Mouse (Mus musculus): ENCODE data around the gene Rad23a. TPM values are rescaled to one million over a fixed set of nuclear protein-coding genes. Genes with fewer than 3 reads are reported as not detected.

The Rad23a gene
- polyA plus RNA-seq, 1 experiment from 2014 or later, result 77.9 TPM

DNA sequence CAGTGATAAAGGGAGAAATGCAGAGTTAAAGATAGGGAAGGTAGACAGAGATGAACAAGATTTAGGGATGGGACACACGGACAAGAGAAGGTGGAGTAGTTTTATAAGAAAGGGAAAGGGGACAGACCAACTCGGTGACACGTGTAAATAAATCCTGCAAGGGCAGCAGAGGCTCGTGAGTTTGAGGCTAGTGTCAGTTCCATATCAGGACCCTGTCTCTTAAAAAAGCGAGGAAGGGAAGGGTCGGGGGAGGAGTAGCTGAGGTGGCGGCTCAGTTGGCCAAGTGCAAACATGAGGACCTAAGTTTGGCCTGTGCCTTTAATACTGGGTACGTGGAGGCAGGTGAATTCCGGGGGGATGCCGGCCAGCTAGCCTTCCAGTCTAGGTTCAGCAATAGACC, 29.2 kb downstream of the Rad23a start:
- WGBS, result 23% methylated on average over 10 of the region's 10 CpGs
- ATAC-seq, result no peak
- no peaks in the 10 kb centered on the region for H3K27me3 ChIP-seq (replicated peaks; ENCODE audit: insufficient read depth, low read length)
- H3K36me3 ChIP-seq (ENCODE audit: insufficient read depth, low read length), result no peaks in the 10 kb centered on the region
- H3K9ac ChIP-seq (replicated peaks; ENCODE audit: low read depth), result no peak overlapping the region
- H3K9me3 ChIP-seq (ENCODE audit: low read length), result no peaks in the 10 kb centered on the region
- peaks cover 3% of the 10 kb centered on the region; the same call in 1 of the 2 replicates for H3K4me1 ChIP-seq (ENCODE audit: insufficient read depth, low read depth, low read length)
- H3K4me2 ChIP-seq (replicated peaks; ENCODE audit: low read depth, low read length), result peak overlapping the region; percentile 55
- no peak overlapping the region for H3K27ac ChIP-seq (ENCODE audit: low read length)
- no peak for DNase-seq (ENCODE audit: low spot score)
- peak overlapping the region; percentile 25; the same call in 1 of the 2 replicates for H3K4me3 ChIP-seq (ENCODE audit: low read depth, low read length)
- TF ChIP-seq EP300 (IDR thresholded peaks at IDR 0.05) (no peak), CTCF (IDR thresholded peaks at IDR 0.05) (no peak)

DNA sequence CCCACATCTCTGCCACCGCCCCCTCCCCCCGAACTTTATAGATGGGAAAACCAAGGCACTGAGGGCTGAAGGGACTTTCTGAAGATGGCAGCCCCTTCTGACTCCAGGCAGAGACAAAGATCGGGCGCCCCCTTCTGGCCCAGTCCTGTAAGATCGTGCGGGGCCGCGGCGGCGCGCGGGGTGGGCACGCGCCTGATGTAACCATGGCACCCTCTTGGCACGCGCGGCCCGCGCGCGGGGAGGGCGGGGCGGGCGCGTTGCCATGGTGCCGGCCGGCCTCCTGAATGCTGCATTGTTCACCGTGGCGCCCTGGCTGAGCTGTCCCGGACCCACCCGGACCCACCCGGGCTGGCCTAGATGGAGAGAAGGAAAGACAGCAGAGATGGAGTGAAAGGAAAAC, 29.6 kb downstream of the Rad23a start:
- Histone ChIP-seq H3K27ac (ENCODE audit: low read length) (no peak overlapping the region), H3K9me3 (ENCODE audit: low read length) (no peaks in the 10 kb centered on the region), H3K4me2 (replicated peaks; ENCODE audit: low read depth, low read length) (peak overlapping the region; percentile 55), H3K36me3 (ENCODE audit: insufficient read depth, low read length) (no peaks in the 10 kb centered on the region), H3K4me3 (ENCODE audit: low read depth, low read length) (peak overlapping the region; percentile 25; the same call in 1 of the 2 replicates), H3K27me3 (replicated peaks; ENCODE audit: insufficient read depth, low read length) (no peaks in the 10 kb centered on the region), H3K4me1 (ENCODE audit: insufficient read depth, low read depth, low read length) (peaks cover 3% of the 10 kb centered on the region; the same call in 1 of the 2 replicates), H3K9ac (replicated peaks; ENCODE audit: low read depth) (no peak overlapping the region)
- DNase-seq (ENCODE audit: low spot score) (peak; percentile 90), ATAC-seq (peak; percentile 88)
- no peak for TF ChIP-seq EP300 (IDR thresholded peaks at IDR 0.05)
- TF ChIP-seq CTCF (IDR thresholded peaks at IDR 0.05), result peak; percentile 88
- WGBS, result under 1% methylated on average over 31 of the region's 32 CpGs

DNA sequence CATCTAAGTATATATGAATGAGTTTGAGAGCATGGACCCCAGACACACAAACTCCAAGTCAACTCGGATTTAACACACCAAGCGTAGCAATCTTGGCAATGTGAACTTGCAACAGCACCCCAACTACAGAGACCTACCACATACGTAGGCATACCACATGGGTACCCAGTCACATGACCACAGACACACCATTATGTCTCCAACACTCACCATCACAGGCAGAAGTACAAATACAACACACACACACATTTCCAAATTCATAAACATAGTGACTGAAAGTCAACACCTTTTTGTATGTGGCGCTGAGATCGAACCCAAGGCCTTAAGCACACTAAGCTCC, 30.6 kb downstream of the Rad23a start:
- H3K9me3 ChIP-seq (ENCODE audit: low read length), result no peaks in the 10 kb centered on the region
- H3K36me3 ChIP-seq (ENCODE audit: insufficient read depth, low read length), result no peaks in the 10 kb centered on the region
- ATAC-seq (no peak), DNase-seq (ENCODE audit: low spot score) (no peak)
- TF ChIP-seq EP300 (IDR thresholded peaks at IDR 0.05) (no peak), CTCF (IDR thresholded peaks at IDR 0.05) (no peak)
- no peak overlapping the region for H3K4me3 ChIP-seq (ENCODE audit: low read depth, low read length)
- H3K27me3 ChIP-seq (replicated peaks; ENCODE audit: insufficient read depth, low read length), result no peaks in the 10 kb centered on the region
- H3K4me1 ChIP-seq (ENCODE audit: insufficient read depth, low read depth, low read length), result no peaks in the 10 kb centered on the region
- no peak overlapping the region for H3K27ac ChIP-seq (ENCODE audit: low read length)
- WGBS, result 72% methylated on average over 5 of the region's 5 CpGs
- no peak overlapping the region for H3K4me2 ChIP-seq (replicated peaks; ENCODE audit: low read depth, low read length)
- H3K9ac ChIP-seq (replicated peaks; ENCODE audit: low read depth), result no peak overlapping the region

DNA sequence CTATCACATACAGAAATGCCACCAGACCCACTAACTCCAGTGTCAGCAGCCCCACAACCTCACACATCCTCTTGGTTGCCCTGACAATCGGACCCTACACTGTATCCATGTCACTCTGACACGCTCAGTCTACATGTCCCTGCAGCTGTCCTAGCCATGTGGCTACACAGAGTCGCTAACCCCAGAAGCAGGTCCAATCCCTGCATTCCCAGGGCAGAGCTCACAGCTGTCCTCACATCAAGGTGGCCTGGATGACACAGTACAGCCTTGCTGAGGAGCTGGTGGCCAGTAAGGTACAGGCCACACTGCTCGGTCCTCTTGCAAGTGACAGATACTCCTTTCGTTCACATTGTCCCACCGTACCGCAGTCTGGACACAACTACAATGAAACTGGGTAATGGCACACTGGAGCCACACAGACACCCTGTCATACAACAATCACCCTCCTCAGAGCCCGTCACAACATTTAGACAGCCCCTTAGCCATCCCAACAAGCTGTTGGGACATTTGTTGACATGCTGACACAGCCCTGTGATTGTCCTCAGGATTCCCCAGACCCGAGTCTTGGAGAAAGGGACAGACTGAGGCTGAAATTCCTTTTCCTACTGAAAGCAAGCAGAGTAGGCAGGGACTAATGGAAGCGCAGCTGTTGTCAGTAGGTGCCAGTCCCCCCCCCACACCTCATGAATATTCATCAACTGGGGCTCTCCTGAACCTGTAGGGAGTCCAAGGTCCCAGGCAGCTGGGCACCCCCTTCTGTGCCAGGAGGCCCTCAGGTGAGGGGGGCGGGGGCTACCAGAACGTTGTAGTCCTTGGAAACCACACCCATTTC, 31.1 kb downstream of the Rad23a start:
- no peak overlapping the region for H3K9ac ChIP-seq (replicated peaks; ENCODE audit: low read depth)
- H3K27ac ChIP-seq (ENCODE audit: low read length), result no peak overlapping the region
- ATAC-seq (no peak), DNase-seq (ENCODE audit: low spot score) (no peak)
- H3K27me3 ChIP-seq (replicated peaks; ENCODE audit: insufficient read depth, low read length), result no peaks in the 10 kb centered on the region
- H3K4me1 ChIP-seq (ENCODE audit: insufficient read depth, low read depth, low read length), result no peaks in the 10 kb centered on the region
- no peaks in the 10 kb centered on the region for H3K9me3 ChIP-seq (ENCODE audit: low read length)
- H3K36me3 ChIP-seq (ENCODE audit: insufficient read depth, low read length), result no peaks in the 10 kb centered on the region
- no peak for TF ChIP-seq CTCF (IDR thresholded peaks at IDR 0.05)
- TF ChIP-seq EP300 (IDR thresholded peaks at IDR 0.05), result no peak
- no peak overlapping the region for H3K4me3 ChIP-seq (ENCODE audit: low read depth, low read length)
- WGBS, result 66% methylated on average over 12 of the region's 12 CpGs
- H3K4me2 ChIP-seq (replicated peaks; ENCODE audit: low read depth, low read length), result no peak overlapping the region

DNA sequence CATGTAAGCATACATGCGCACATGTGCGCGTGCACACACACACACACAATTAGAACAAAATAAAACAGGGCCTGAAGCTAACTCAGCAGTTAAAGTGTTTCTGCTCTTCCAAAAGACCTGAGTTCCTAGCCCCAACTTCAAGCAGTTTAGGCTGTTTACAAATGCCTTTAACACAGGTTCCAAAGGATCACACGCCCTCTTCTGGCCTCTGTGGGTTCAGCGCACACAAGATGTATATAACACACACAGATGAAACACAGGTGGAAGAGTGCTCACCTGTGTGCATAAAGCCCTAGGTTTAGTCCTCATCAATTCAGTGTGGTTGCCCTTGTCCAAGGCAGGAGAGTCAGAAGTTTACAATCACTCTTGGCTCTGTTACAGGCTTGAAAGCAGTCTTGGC, 34.4 kb downstream of the Rad23a start:
- Histone ChIP-seq H3K27me3 (replicated peaks; ENCODE audit: insufficient read depth, low read length) (no peaks in the 10 kb centered on the region), H3K4me3 (ENCODE audit: low read depth, low read length) (no peak overlapping the region), H3K9ac (replicated peaks; ENCODE audit: low read depth) (no peak overlapping the region), H3K27ac (ENCODE audit: low read length) (no peak overlapping the region), H3K4me2 (replicated peaks; ENCODE audit: low read depth, low read length) (no peak overlapping the region), H3K9me3 (ENCODE audit: low read length) (no peaks in the 10 kb centered on the region), H3K4me1 (ENCODE audit: insufficient read depth, low read depth, low read length) (no peaks in the 10 kb centered on the region), H3K36me3 (ENCODE audit: insufficient read depth, low read length) (no peaks in the 10 kb centered on the region)
- TF ChIP-seq EP300 (IDR thresholded peaks at IDR 0.05), result no peak
- 0 out of 2 replicates have a peak, but pooled peaks have one; percentile 13 for TF ChIP-seq CTCF (IDR thresholded peaks at IDR 0.05)
- 92% methylated on average over 5 of the region's 5 CpGs for WGBS
- no peak for ATAC-seq
- no peak for DNase-seq (ENCODE audit: low spot score)

DNA sequence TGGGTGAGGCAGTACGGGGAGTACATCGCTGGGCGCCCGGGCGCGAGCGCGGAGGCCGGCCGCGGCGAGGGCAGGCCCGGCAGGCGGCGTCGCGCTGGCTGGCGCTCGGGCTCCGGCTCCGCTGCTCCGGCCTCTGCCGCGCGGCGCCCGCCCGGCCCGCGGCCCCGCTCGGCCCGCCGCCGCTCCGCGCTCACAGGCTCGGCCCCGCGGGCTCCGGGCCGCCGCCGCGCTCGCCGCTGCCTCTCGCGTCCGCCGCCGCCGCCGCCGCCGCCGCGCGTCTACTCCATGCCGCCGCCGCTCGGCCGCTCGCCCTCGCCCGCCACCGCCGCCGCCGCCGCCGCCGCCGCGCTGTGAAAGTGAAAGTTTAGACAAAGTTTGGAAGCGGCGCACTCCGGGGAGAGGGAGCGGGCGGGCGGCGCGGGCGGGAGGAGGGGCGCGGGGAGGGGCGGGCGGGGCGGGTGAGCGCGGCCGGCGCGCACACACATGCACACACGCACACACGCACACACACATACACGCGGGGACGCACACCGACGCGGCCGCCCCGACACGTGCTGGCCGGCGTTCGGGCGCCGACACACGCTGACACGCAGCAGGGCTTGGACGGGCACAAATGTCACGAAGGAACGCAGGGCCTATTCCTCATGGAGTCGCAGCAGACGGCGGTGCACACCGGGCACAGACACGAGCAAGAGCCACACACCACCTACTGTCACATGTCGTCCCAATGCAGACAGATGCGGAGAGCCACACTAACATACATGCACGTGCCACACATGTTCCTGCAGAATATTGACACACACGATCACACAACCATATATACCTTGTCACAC, 40.2 kb downstream of the Rad23a start, which contains the start of gene Nfix:
TSS of gene Nfix (minus strand) at position 346 of the 833 bp plus-strand sequence.
- DNase-seq (ENCODE audit: low spot score) (peak; percentile 85), ATAC-seq (peak; percentile 66)

More for the DNA sequence above, 40.2 kb downstream of the Rad23a start, which contains the start of gene Nfix:
- Histone ChIP-seq H3K4me2 (replicated peaks; ENCODE audit: low read depth, low read length) (peak within 1 kb of the TSS; percentile 83), H3K27ac (ENCODE audit: low read length) (peak within 1 kb of the TSS; percentile 91), H3K9ac (replicated peaks; ENCODE audit: low read depth) (peak within 1 kb of the TSS; percentile 77), H3K36me3 (ENCODE audit: insufficient read depth, low read length) (0 out of 2 replicates have a peak, but pooled peaks cover 6% of the 10 kb centered on the region), H3K4me3 (ENCODE audit: low read depth, low read length) (peak within 1 kb of the TSS; percentile 83), H3K4me1 (ENCODE audit: insufficient read depth, low read depth, low read length) (peaks cover 8% of the 10 kb centered on the region; the same call in 1 of the 2 replicates), H3K27me3 (replicated peaks; ENCODE audit: insufficient read depth, low read length) (no peaks in the 10 kb centered on the region), H3K9me3 (ENCODE audit: low read length) (no peaks in the 10 kb centered on the region)
- no peak for TF ChIP-seq EP300 (IDR thresholded peaks at IDR 0.05)
- TF ChIP-seq CTCF (IDR thresholded peaks at IDR 0.05), result peak; percentile 20; the same call in 1 of the 2 replicates
- WGBS, result under 1% methylated on average over 54 of the region's 125 CpGs

Data from lung, postnatal 0 days (tissue).